Mouse (Mus musculus) intestine, embryonic 15.5 days (tissue): Measurements from ENCODE around the gene 4931409K22Rik. TPM values are rescaled to one million over a fixed set of nuclear protein-coding genes. Genes with fewer than 3 reads are reported as not detected.

ENCODE experiments used
- ATAC-seq: fragments of 200-750 bp; cut with Nextera tagmentation; 2 replicates; pipeline ENCODE4 v1.8.0; 2017; ENCODE audit warnings: moderate TSS enrichment, moderate library complexity
- H3K27ac ChIP-seq: fragments of 300-500 bp; sonication (generic); 2 replicates; pipeline ENCODE4 v1.5.1; 2015; ENCODE audit warnings: mild to moderate bottlenecking, inconsistent platforms
- H3K27me3 ChIP-seq: fragments of 300-500 bp; sonication (generic); replicated peaks from 2 replicates; pipeline ENCODE4 v1.6.1; 2015; ENCODE audit warnings: inconsistent platforms
- H3K36me3 ChIP-seq: fragments of 300-500 bp; sonication (generic); 2 replicates; pipeline ENCODE4 v1.6.1; 2015; ENCODE audit warnings: inconsistent platforms
- H3K4me1 ChIP-seq: fragments of 300-500 bp; sonication (generic); replicated peaks from 2 replicates; pipeline ENCODE4 v1.6.1; 2015; ENCODE audit warnings: inconsistent platforms
- H3K4me2 ChIP-seq: fragments of 300-500 bp; sonication (generic); replicated peaks from 2 replicates; pipeline ENCODE4 v1.6.1; 2015; ENCODE audit warnings: mild to moderate bottlenecking, inconsistent platforms
- H3K4me3 ChIP-seq: fragments of 300-500 bp; sonication (generic); replicated peaks from 2 replicates; pipeline ENCODE4 v1.5.1; 2015; ENCODE audit warnings: inconsistent platforms
- H3K9ac ChIP-seq: fragments of 300-500 bp; sonication (generic); 2 replicates; pipeline ENCODE4 v1.6.1; 2015; ENCODE audit warnings: inconsistent platforms
- H3K9me3 ChIP-seq: fragments of 300-500 bp; sonication (generic); 2 replicates; pipeline ENCODE4 v1.6.1; 2016; ENCODE audit warnings: inconsistent platforms
- WGBS: fragments of 180-500 bp; shearing (Covaris S2); methylation state at CpG from one replicate; pipeline ENCODE4 v1.1.7; 2015; 5-methylcytosine and 5-hydroxymethylcytosine counted together
- polyA plus RNA-seq: library from polyadenylated mRNA; unstranded; fragments of >200 nt; fragmentation: Nextera tagmentation; extraction: Ambion mirVana; gene quantifications from 2 replicates; pipeline ENCODE4 v1.2.1, GENCODE M21; 2015

Gene 4931409K22Rik
- polyA plus RNA-seq, 1 experiment from 2014 or later: 0.05 TPM

DNA sequence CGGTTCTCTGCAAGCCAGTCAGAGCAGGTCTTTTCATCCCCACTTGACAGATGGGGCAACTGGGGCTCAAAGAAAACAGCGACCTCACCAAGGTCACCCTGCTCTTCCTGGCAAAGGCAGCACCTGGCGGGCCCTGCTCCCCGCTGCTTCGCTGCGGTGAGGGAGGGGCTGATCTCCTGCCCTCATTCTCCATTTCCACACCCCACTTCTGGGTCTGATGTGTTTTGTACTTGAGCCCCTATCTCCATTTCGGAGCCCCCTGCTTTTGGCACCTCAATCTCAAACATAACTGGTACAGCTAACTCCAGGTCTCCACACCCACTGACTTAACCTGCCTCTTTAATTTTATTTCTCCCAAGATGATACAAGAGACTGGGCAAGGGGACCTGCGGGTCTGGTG, 42.5 kb upstream of the 4931409K22Rik start:
- no peaks in the 10 kb centered on the region; the same call in none of the 2 replicates for H3K36me3 ChIP-seq
- peaks cover 54% of the 10 kb centered on the region for H3K4me1 ChIP-seq
- no peak for ATAC-seq
- peak overlapping the region; percentile 44 for H3K4me3 ChIP-seq
- H3K4me2 ChIP-seq: peak overlapping the region; percentile 91
- H3K27ac ChIP-seq: no peak overlapping the region
- peaks cover 6% of the 10 kb centered on the region; the same call in 1 of the 2 replicates for H3K27me3 ChIP-seq
- peak overlapping the region; percentile 49 for H3K9ac ChIP-seq
- no peaks in the 10 kb centered on the region for H3K9me3 ChIP-seq
- 23% methylated on average over 8 of the region's 8 CpGs for WGBS

DNA sequence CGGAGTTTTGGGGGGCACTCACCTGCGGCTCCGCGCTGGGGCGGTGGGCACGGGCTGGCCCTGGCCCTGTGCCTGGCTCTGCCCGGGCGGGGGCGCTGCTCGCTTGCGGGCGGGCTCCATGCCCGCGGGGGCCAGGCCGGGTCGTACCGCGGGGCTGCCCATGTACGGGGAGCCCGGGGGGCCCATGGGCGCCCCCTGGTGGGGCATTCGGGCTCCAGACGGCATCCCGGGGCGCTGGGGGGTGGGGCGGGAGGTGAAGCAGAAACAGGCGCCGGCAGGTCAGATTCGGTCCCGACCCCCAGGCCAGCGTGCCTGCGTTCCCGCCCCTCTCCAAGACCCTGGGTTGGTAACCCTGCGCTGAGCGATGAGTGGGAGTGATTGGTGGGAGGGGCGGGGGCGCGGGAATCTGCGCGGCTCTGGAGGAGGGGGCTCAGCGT, 42.0 kb upstream of the 4931409K22Rik start:
- peaks cover 4% of the 10 kb centered on the region for H3K36me3 ChIP-seq
- peak overlapping the region; percentile 49 for H3K9ac ChIP-seq
- H3K4me1 ChIP-seq: peaks cover 48% of the 10 kb centered on the region
- H3K4me2 ChIP-seq: peak overlapping the region; percentile 91
- peak overlapping the region; percentile 44 for H3K4me3 ChIP-seq
- H3K27ac ChIP-seq: no peak overlapping the region
- no peaks in the 10 kb centered on the region for H3K9me3 ChIP-seq
- ATAC-seq: peak; percentile 16; the same call in 1 of the 2 replicates
- under 1% methylated on average over 40 of the region's 41 CpGs for WGBS
- H3K27me3 ChIP-seq: peaks cover 6% of the 10 kb centered on the region; the same call in 1 of the 2 replicates

DNA sequence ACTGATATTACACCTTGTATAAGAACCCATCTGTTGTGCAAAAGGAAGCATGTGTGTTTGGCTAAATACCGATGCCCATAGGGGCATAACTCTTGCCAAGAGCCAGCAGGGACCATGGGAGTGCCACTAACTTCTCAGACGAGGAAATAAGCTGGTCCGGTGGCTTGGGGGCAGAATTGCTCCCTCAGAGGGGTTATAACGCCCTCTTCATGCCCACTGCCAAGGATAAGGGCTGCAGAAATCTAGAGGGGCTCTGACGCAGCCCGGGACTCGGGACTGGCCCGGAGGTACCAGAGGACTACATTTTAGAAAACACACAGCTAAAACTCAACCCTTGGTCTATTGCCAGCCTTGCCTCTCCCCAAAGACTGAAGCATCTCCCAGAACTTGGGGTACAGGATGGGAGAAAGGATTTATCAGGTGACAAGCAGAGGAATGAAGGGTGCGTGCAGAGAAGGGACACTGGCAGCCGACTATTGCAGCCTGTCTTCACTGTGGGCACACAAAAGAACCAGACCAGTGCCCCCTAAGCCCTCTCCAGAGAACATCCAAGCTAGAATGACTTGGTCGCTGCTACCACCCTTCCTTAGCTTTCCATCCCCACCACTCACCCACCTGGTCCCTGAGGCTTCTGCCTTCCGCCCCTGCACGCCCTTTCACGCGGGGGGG, 41.4 kb upstream of the 4931409K22Rik start:
- Histone ChIP-seq H3K4me3 (peak overlapping the region; percentile 44), H3K9ac (peak overlapping the region; percentile 49), H3K27ac (no peak overlapping the region), H3K27me3 (peaks cover 6% of the 10 kb centered on the region; the same call in 1 of the 2 replicates), H3K4me2 (peak overlapping the region; percentile 91), H3K36me3 (peaks cover 5% of the 10 kb centered on the region), H3K9me3 (no peaks in the 10 kb centered on the region), H3K4me1 (peaks cover 43% of the 10 kb centered on the region)
- no peak for ATAC-seq
- 29% methylated on average over 15 of the region's 15 CpGs for WGBS

DNA sequence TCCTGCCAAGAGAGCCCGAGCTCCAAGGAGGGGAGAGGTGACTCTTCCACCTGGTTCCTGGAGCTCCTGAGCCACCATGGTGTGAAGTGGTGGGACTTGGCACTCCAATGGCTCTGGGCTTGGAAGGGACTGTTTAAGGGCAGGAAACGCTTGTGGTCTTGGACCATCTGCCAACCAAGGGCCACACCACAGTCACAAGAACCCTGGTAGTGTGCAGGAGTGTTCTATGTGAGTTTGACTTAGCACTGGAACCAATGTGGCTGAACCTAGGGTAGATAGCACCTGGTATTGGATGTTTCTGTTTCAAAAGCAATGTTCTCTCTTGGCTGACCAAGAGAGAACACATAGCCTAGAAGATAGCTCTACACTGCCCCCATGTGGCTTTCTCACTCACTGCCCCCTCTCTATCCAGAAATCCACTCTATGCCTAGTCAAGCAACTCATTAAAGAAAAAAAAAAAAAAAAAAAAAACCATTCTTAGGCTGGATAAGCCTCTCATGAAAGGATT, 40.7 kb upstream of the 4931409K22Rik start:
- ATAC-seq: peak; percentile 37
- H3K9ac ChIP-seq: no peak overlapping the region
- H3K36me3 ChIP-seq: peaks cover 5% of the 10 kb centered on the region
- H3K4me3 ChIP-seq: no peak overlapping the region
- peaks cover 39% of the 10 kb centered on the region for H3K4me1 ChIP-seq
- H3K27me3 ChIP-seq: peaks cover 6% of the 10 kb centered on the region; the same call in 1 of the 2 replicates
- H3K27ac ChIP-seq: 0 out of 2 replicates have a peak overlapping the region, but pooled peaks have one; percentile 44
- no peaks in the 10 kb centered on the region for H3K9me3 ChIP-seq
- no peak overlapping the region for H3K4me2 ChIP-seq
- WGBS: 67% methylated on average over 2 of the region's 2 CpGs

DNA sequence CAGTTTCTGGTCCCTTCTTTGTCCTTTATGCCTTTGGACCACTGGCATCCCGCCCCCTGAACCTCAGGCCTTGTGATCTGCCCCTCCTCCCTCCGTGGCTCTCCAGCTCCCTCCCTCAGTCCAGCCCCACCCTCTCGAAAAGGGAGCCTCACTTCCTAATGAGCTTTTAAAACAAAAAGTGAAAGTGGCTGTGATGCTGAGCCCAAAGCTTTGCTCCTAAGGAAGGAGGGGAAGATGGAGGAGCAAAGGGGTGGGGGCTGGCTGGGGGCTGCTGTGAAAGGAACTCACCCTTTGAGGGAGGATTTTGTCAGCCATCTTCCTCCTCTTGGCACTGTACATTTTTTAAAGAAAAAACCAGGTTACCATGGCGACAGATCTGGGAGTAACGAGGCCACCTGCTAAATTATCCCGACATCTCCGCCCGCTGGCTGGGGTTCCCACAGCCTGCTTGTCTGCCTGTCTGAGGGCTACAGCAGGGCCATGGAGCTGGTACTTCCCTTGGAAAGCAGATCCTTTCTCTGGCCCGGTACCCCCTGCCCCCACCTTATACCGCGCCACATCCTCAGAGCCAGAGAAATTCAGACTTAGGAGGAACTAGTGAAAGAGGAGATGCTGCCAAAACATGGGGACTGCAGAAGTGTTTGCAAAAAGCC, 40.0 kb upstream of the 4931409K22Rik start:
- peaks cover 6% of the 10 kb centered on the region; the same call in 1 of the 2 replicates for H3K27me3 ChIP-seq
- H3K9ac ChIP-seq: no peak overlapping the region
- 0 out of 2 replicates have a peak overlapping the region, but pooled peaks have one; percentile 44 for H3K27ac ChIP-seq
- no peak for ATAC-seq
- peaks cover 42% of the 10 kb centered on the region for H3K4me1 ChIP-seq
- H3K4me2 ChIP-seq: no peak overlapping the region
- peaks cover 10% of the 10 kb centered on the region for H3K36me3 ChIP-seq
- H3K9me3 ChIP-seq: no peaks in the 10 kb centered on the region
- WGBS: 37% methylated on average over 11 of the region's 11 CpGs
- no peak overlapping the region for H3K4me3 ChIP-seq

DNA sequence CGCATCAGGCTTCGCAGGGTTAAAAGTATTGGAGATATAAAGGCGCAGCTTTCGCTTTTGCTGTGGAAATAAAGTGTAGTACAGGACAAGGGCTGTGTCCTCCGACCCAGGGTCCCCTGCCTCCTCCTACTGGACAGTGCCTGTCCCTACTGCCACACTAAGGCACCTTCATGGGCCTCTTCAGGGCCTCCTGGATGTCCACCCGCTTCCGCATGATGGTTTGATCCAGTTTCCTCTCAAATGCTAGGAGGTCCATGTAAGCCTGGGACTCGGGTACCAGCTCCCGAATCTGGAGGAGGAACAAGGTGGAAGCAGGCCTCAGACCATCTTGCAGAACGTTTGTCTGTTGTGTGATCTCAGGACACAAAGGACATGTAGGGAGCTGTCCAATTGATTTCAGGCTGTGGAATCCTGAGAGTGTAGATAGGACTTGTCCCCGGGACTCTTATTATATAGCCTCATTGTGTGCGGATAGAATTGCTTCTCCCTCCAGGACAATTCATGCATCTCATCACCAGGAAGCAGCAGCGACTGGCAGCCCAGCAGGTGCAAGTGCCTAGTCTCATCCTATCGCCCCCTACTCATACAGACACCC, 39.3 kb upstream of the 4931409K22Rik start:
- no peak for ATAC-seq
- H3K36me3 ChIP-seq: peaks cover 18% of the 10 kb centered on the region
- H3K4me2 ChIP-seq: no peak overlapping the region
- H3K9me3 ChIP-seq: no peaks in the 10 kb centered on the region
- H3K27ac ChIP-seq: no peak overlapping the region
- no peak overlapping the region for H3K9ac ChIP-seq
- 78% methylated on average over 14 of the region's 14 CpGs for WGBS
- no peak overlapping the region for H3K4me3 ChIP-seq
- peaks cover 6% of the 10 kb centered on the region; the same call in 1 of the 2 replicates for H3K27me3 ChIP-seq
- peaks cover 41% of the 10 kb centered on the region for H3K4me1 ChIP-seq

DNA sequence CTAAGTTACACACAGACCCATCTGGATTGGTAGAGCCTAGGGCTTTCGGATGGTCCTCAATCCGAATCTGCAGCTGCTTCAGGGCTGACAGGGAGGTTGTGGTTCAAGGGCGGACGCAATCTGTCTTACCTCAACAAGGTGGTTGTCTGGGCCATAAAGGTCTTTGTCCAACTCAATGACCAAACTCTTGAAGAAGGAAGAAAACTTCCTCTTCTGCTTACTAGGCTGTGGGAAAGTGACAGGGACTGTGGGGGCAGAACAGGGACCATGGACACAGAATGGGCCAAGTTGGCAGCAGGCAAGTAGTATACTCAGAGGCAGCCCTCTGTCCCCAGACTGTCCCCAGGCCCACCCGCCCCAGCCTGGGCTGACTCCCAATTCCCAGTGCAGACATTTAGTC, 38.7 kb upstream of the 4931409K22Rik start:
- no peak for ATAC-seq
- no peak overlapping the region for H3K4me2 ChIP-seq
- no peak overlapping the region for H3K9ac ChIP-seq
- no peak overlapping the region for H3K27ac ChIP-seq
- H3K4me3 ChIP-seq: no peak overlapping the region
- H3K9me3 ChIP-seq: no peaks in the 10 kb centered on the region
- H3K36me3 ChIP-seq: peaks cover 18% of the 10 kb centered on the region
- H3K4me1 ChIP-seq: peaks cover 35% of the 10 kb centered on the region
- H3K27me3 ChIP-seq: 0 out of 2 replicates have a peak, but pooled peaks cover 6% of the 10 kb centered on the region
- 89% methylated on average over 5 of the region's 5 CpGs for WGBS

DNA sequence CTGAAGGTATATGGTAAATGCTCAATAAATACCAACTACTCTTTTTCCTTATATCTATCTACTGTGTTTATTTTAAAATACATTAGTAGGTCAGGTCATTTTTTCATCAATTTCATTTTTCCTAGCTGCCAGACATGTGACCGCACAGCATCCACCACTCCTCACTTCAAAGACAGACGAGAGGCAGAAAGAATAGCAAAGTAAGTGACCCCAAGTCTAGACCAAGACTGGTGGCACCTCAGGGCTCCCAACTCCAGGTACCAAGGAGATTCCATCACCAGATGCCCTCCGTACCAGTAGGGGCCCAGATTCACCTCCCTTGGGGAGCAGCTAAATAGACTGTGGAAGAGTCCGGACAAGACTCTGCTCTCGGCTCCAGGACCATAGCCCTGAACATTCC, 37.7 kb upstream of the 4931409K22Rik start:
- Histone ChIP-seq H3K27me3 (0 out of 2 replicates have a peak, but pooled peaks cover 4% of the 10 kb centered on the region), H3K27ac (no peak overlapping the region), H3K36me3 (peaks cover 18% of the 10 kb centered on the region), H3K9me3 (no peaks in the 10 kb centered on the region), H3K4me1 (peaks cover 34% of the 10 kb centered on the region), H3K9ac (no peak overlapping the region), H3K4me3 (no peak overlapping the region), H3K4me2 (no peak overlapping the region)
- ATAC-seq: no peak
- 92% methylated on average over 5 of the region's 5 CpGs for WGBS

DNA sequence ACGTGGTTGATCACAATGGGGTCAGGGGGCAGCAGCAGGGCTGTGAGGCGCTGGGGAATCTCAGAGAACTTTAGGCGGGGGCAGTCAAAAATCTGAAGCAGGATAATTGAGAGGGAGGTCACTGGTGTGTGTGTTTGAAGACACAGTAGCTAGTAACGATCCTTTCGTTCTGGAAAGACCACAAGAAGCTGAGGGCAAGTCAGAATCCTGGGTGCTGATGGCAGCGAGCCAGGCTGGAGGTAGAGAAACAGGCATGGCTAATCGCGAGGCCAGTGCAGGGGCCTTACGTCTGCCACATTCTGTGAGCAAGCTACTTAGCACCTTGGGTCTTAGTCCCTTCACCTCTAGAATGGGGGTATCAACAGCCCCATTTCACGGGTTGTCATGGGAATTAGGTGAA, 37.3 kb upstream of the 4931409K22Rik start:
- no peak overlapping the region for H3K4me2 ChIP-seq
- no peak overlapping the region for H3K9ac ChIP-seq
- H3K27me3 ChIP-seq: no peaks in the 10 kb centered on the region
- no peaks in the 10 kb centered on the region for H3K9me3 ChIP-seq
- ATAC-seq: no peak
- WGBS: 75% methylated on average over 10 of the region's 10 CpGs
- H3K27ac ChIP-seq: no peak overlapping the region
- peaks cover 18% of the 10 kb centered on the region for H3K36me3 ChIP-seq
- H3K4me3 ChIP-seq: no peak overlapping the region
- H3K4me1 ChIP-seq: peaks cover 30% of the 10 kb centered on the region

DNA sequence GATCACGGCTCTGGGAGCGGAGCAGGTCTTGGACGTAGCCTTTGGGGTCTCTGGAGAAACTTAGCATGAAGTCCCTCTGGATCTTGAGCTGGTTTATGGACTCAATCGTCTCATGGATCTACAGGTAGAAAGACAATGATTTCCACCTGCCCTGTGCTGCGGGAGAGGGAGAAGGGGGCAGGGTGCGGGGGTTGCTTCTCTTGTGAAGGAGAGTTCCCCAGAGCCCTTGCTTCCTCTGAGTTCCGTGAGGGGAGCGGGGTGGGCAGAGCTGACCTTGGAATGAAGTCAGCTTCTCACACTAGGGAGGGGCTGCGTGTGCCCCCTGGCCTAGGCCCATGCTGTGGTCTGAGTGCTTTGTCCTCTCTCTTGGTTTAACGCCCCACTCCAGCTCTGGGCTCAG, 36.6 kb upstream of the 4931409K22Rik start:
- H3K4me3 ChIP-seq: no peak overlapping the region
- no peak overlapping the region for H3K27ac ChIP-seq
- no peaks in the 10 kb centered on the region for H3K27me3 ChIP-seq
- peaks cover 21% of the 10 kb centered on the region for H3K36me3 ChIP-seq
- no peak for ATAC-seq
- H3K9ac ChIP-seq: no peak overlapping the region
- H3K4me1 ChIP-seq: peaks cover 24% of the 10 kb centered on the region
- no peaks in the 10 kb centered on the region for H3K9me3 ChIP-seq
- 85% methylated on average over 10 of the region's 10 CpGs for WGBS
- no peak overlapping the region for H3K4me2 ChIP-seq

DNA sequence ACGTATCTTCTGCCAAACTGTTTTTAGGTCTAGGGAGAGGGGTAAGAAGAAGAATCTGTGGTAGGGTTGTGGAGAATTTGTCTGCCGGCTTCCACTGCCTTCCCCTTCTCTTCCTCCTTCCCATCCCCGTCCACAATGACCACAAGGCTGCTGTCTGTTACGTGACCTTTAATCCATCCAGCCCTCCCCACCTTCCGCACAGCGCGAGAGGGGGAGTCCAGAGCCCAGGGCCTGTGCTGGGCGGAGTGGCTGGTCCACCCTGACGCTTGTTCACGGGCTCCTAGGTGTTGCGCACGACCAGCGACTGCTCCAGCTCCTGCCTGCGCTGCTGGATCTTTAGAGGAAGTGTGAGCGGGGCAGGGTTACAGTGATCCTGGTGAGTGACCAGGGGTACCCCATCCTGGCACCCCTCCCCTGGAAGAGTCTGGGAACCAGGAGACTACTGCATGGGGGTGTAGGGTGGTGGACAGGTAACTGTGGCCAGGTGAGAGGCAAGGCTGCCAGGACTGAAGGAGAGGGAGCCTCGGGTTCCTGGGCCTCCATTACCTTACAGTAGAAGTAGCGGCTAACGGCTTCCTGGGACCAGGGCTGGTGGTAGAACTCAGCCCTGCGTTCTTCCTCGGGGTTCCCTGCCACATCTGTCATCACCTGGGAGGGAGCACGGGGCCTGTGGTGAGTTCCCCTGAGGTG, 36.0 kb upstream of the 4931409K22Rik start:
- no peak overlapping the region for H3K9ac ChIP-seq
- 65% methylated on average over 21 of the region's 21 CpGs for WGBS
- ATAC-seq: no peak
- no peak overlapping the region for H3K4me3 ChIP-seq
- no peaks in the 10 kb centered on the region for H3K27me3 ChIP-seq
- peak overlapping the region; percentile 42; the same call in 1 of the 2 replicates for H3K4me2 ChIP-seq
- H3K4me1 ChIP-seq: peaks cover 23% of the 10 kb centered on the region
- H3K9me3 ChIP-seq: no peaks in the 10 kb centered on the region
- peaks cover 21% of the 10 kb centered on the region for H3K36me3 ChIP-seq
- no peak overlapping the region for H3K27ac ChIP-seq
